Mouse (Mus musculus) neural tube, embryonic 11.5 days (tissue): ENCODE measurements around the gene Calhm5. TPM values are rescaled to one million over a fixed set of nuclear protein-coding genes. Genes with fewer than 3 reads are reported as not detected.

ENCODE experiments used
- ATAC-seq: fragments of 200-750 bp; cut with Nextera tagmentation; 2 replicates; pipeline ENCODE4 v1.8.0; 2017; ENCODE audit warnings: moderate number of reproducible peaks, mild to moderate bottlenecking, moderate TSS enrichment, moderate library complexity; ENCODE audit not compliant: insufficient read depth, low FRiP score, low TSS enrichment
- DNase-seq: peaks from one replicate; pipeline ENCODE4 v3.0.0-alpha.2; 2015; ENCODE audit warnings: low spot score
- H3K27ac ChIP-seq: fragments of 300-500 bp; sonication (generic); 2 replicates; pipeline ENCODE4 v1.5.1; 2014; ENCODE audit warnings: low read depth, mild to moderate bottlenecking, low read length
- H3K27me3 ChIP-seq: fragments of 300-500 bp; sonication (generic); 2 replicates; pipeline ENCODE4 v1.6.1; 2014; ENCODE audit warnings: mild to moderate bottlenecking, low read length, mixed read lengths; ENCODE audit not compliant: control insufficient read depth, insufficient read depth
- H3K36me3 ChIP-seq: fragments of 300-500 bp; sonication (generic); 2 replicates; pipeline ENCODE4 v1.6.1; 2014; ENCODE audit warnings: mild to moderate bottlenecking, low read length, moderate library complexity, mixed read lengths; ENCODE audit not compliant: control insufficient read depth, insufficient read depth
- H3K4me1 ChIP-seq: fragments of 300-500 bp; sonication (generic); 2 replicates; pipeline ENCODE4 v1.6.1; 2014; ENCODE audit warnings: low read length, mixed read lengths; ENCODE audit not compliant: control insufficient read depth, insufficient read depth
- H3K4me2 ChIP-seq: fragments of 300-500 bp; sonication (generic); 2 replicates; pipeline ENCODE4 v1.6.1; 2014; ENCODE audit warnings: low read depth, mild to moderate bottlenecking, moderate library complexity
- H3K4me3 ChIP-seq: fragments of 300-500 bp; sonication (generic); 2 replicates; pipeline ENCODE4 v1.5.1; 2014; ENCODE audit warnings: low read depth, low read length
- H3K9ac ChIP-seq: fragments of 300-500 bp; sonication (generic); 2 replicates; pipeline ENCODE4 v1.6.1; 2014; ENCODE audit warnings: mild to moderate bottlenecking, low read length
- H3K9me3 ChIP-seq: fragments of 300-500 bp; sonication (generic); 2 replicates; pipeline ENCODE4 v1.6.1; 2016; ENCODE audit warnings: low read length; ENCODE audit not compliant: control insufficient read depth
- WGBS: fragments of 180-500 bp; shearing (Covaris S2); extraction: QIAGEN DNeasy Blood & Tissue Kit; methylation state at CpG from one replicate; pipeline ENCODE4 v1.1.7; 2014; 5-methylcytosine and 5-hydroxymethylcytosine counted together
- polyA plus RNA-seq: library from polyadenylated mRNA; unstranded; fragments of >200 nt; fragmentation: Nextera tagmentation; extraction: Ambion mirVana; gene quantifications from 2 replicates; pipeline ENCODE4 v1.2.1, GENCODE M21; 2014

Calhm5 gene
- 0.13 and 0.19 TPM in 2 replicates for polyA plus RNA-seq

DNA sequence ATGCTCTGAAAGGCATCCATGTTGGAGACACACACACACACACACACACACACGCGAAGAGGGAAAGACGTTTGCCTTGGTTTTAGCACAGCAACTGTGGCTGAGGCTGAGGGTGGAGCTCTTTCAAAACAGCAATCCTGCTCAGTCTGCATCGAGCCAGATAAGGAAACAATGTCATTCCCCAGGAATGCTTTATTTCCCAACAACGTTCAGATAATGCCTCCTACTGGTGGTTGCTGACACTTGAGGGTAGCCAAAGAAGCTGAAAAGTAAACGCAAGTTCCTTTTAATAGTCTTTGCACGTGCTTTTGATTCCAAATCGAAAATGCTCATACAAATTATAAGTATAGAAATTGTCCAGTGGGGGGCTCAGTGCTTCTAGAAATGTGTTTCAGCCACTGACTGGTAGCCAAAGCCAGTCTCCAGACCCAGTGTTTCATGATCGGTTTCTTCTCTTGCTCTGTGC, at the start of gene Calhm5:
Gene Calhm5 (minus strand): TSS at position 102 of the 466 bp plus-strand sequence.
- Histone ChIP-seq H3K9me3 (no peaks in the 10 kb centered on the region), H3K36me3 (no peaks in the 10 kb centered on the region), H3K4me3 (no peak within 1 kb of the TSS), H3K9ac (no peak within 1 kb of the TSS), H3K4me2 (no peak within 1 kb of the TSS; the same call in 1 of the 2 replicates), H3K4me1 (no peaks in the 10 kb centered on the region), H3K27me3 (no peaks in the 10 kb centered on the region), H3K27ac (no peak within 1 kb of the TSS)
- 39% methylated on average over 9 of the region's 9 CpGs for WGBS
- no peak for ATAC-seq
- DNase-seq, result peak; percentile 24

- H3K36me3 ChIP-seq, result no peaks in the 10 kb centered on the region
- no peaks in the 10 kb centered on the region for H3K27me3 ChIP-seq
- no peaks in the 10 kb centered on the region for H3K4me1 ChIP-seq
- H3K4me3 ChIP-seq, result no peak overlapping the region
- H3K27ac ChIP-seq, result no peak overlapping the region
- H3K9ac ChIP-seq, result no peak overlapping the region
- ATAC-seq (no peak), DNase-seq (no peak)
- no peak overlapping the region for H3K4me2 ChIP-seq
- 87% methylated on average over 2 of the region's 2 CpGs for WGBS
- H3K9me3 ChIP-seq, result 0 out of 2 replicates have a peak, but pooled peaks cover 2% of the 10 kb centered on the region
Measured at GRCm38 (mm10) chr10:34141693-34142092, 45.4 kb upstream of the Calhm5 start.

DNA sequence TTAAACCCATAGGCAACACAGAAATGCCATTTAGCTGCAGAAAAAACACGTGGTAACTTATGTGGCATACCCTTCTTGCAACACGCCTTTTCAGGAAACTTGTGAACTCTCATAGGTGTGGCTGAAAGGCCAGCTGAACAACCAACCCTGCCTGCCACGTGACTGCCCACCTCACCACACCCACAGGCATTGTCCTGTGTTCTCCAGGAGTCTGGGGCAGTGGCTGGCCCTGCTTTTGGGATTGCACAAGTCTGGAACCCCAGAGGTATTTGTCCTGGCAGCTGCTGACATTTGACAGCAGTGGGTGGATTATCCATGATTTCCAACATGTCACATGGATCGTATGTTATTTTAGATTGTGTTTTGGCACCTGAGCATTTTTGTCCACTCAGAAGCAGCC, 43.4 kb upstream of the Calhm5 start:
- 76% methylated on average over 4 of the region's 4 CpGs for WGBS
- Histone ChIP-seq H3K4me3 (no peak overlapping the region), H3K4me1 (no peaks in the 10 kb centered on the region), H3K27me3 (no peaks in the 10 kb centered on the region), H3K36me3 (no peaks in the 10 kb centered on the region), H3K9me3 (0 out of 2 replicates have a peak, but pooled peaks cover 2% of the 10 kb centered on the region), H3K4me2 (no peak overlapping the region), H3K27ac (no peak overlapping the region), H3K9ac (no peak overlapping the region)
- no peak for ATAC-seq
- no peak for DNase-seq

GRCm38 (mm10) chr10:34138027-34138426, 41.7 kb upstream of the Calhm5 start:
- 82% methylated on average over 6 of the region's 6 CpGs for WGBS
- Histone ChIP-seq H3K4me2 (no peak overlapping the region), H3K27ac (no peak overlapping the region)

GRCm38 (mm10) chr10:34136432-34136831, 40.1 kb upstream of the Calhm5 start:
- Histone ChIP-seq H3K9me3 (no peaks in the 10 kb centered on the region), H3K4me3 (no peak overlapping the region), H3K4me1 (no peaks in the 10 kb centered on the region), H3K27ac (no peak overlapping the region), H3K36me3 (no peaks in the 10 kb centered on the region), H3K27me3 (no peaks in the 10 kb centered on the region), H3K9ac (no peak overlapping the region), H3K4me2 (no peak overlapping the region)
- WGBS, result 15% methylated on average over 6 of the region's 6 CpGs
- no peak for DNase-seq
- ATAC-seq, result no peak

More at GRCm38 (mm10) chr10:34138027-34138426, 41.7 kb upstream of the Calhm5 start:
- Histone ChIP-seq H3K9me3 (no peaks in the 10 kb centered on the region), H3K27me3 (no peaks in the 10 kb centered on the region), H3K9ac (no peak overlapping the region), H3K4me1 (no peaks in the 10 kb centered on the region), H3K36me3 (no peaks in the 10 kb centered on the region), H3K4me3 (no peak overlapping the region)
- DNase-seq (no peak), ATAC-seq (no peak)

DNA sequence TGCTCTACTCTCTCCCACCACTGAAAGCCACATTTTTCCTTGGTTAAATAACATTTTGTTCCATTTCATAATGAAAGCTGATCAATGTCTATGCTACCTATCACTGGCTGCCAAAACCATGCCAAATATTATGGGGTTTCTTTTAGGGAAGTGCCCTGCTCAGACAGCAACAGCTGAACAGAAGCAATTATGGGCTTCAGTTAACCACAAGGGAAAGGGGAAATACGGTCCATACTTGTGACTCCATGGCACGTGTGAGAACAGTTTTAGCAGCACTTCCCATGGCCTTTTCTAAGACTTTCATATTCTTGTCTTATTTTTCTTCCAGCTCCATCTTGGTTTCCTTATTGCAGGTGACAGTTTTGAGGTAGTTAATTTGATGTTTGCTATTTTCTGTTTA, 35.0 kb upstream of the Calhm5 start:
- H3K9ac ChIP-seq, result no peak overlapping the region
- DNase-seq (no peak), ATAC-seq (no peak)
- 75% methylated on average over 2 of the region's 2 CpGs for WGBS
- no peak overlapping the region for H3K4me3 ChIP-seq
- H3K4me2 ChIP-seq, result no peak overlapping the region
- no peaks in the 10 kb centered on the region for H3K36me3 ChIP-seq
- H3K4me1 ChIP-seq, result 0 out of 2 replicates have a peak, but pooled peaks cover 3% of the 10 kb centered on the region
- H3K27me3 ChIP-seq, result no peaks in the 10 kb centered on the region
- no peak overlapping the region for H3K27ac ChIP-seq
- no peaks in the 10 kb centered on the region for H3K9me3 ChIP-seq

GRCm38 (mm10) chr10:34128391-34128790, 32.1 kb upstream of the Calhm5 start:
- Histone ChIP-seq H3K27ac (no peak overlapping the region), H3K9ac (no peak overlapping the region), H3K4me1 (0 out of 2 replicates have a peak, but pooled peaks cover 3% of the 10 kb centered on the region), H3K27me3 (no peaks in the 10 kb centered on the region), H3K36me3 (no peaks in the 10 kb centered on the region), H3K9me3 (no peaks in the 10 kb centered on the region), H3K4me3 (no peak overlapping the region), H3K4me2 (no peak overlapping the region)
- 92% methylated on average over 6 of the region's 6 CpGs for WGBS
- ATAC-seq (no peak), DNase-seq (no peak)

GRCm38 (mm10) chr10:34127392-34128378, 31.4 kb upstream of the Calhm5 start, which contains the start of gene Calhm6:
Gene Calhm6, minus strand, starts transcription at chr10:34127984.
- DNase-seq (peak; percentile 53), ATAC-seq (peak; percentile 45)
- Histone ChIP-seq H3K36me3 (no peaks in the 10 kb centered on the region), H3K27me3 (no peaks in the 10 kb centered on the region), H3K9me3 (no peaks in the 10 kb centered on the region), H3K27ac (no peak within 1 kb of the TSS), H3K4me3 (peak within 1 kb of the TSS; percentile 40), H3K4me2 (peak within 1 kb of the TSS; percentile 73), H3K9ac (peak within 1 kb of the TSS; percentile 41), H3K4me1 (0 out of 2 replicates have a peak, but pooled peaks cover 3% of the 10 kb centered on the region)
- 18% methylated on average over 44 of the region's 44 CpGs for WGBS
